ENCODE assay signal across 8 mouse cellular contexts in genomic region chr4:5583989-5584677, GRCm38 (mm10).
DNase-seq lines count a peak whose midpoint lies in the region; ATAC-seq and TF ChIP-seq lines count a peak whose summit lies in the region.

No protein-coding gene starts in this region.

- no peaks in the 10 kb centered on the region for H3K4me1 ChIP-seq in lung, adult 2 months (ENCODE audit: control insufficient read depth, insufficient read depth, low read length)
- H3K4me1 ChIP-seq in intestine, embryonic 16.5 days (ENCODE audit: control insufficient read depth, insufficient read depth, low read length): no peaks in the 10 kb centered on the region

- no peak overlapping the region for H3K27ac ChIP-seq in intestine, embryonic 16.5 days (ENCODE audit: low read length)

- no peaks in the 10 kb centered on the region for H3K27me3 ChIP-seq in intestine, embryonic 16.5 days (replicated peaks; ENCODE audit: control insufficient read depth, insufficient read depth, low read length)
- H3K27me3 ChIP-seq in myocyte (ENCODE audit: control insufficient read depth, insufficient read depth, insufficient read length): no peaks in the 10 kb centered on the region

- peak; percentile 7 to 18 for DNase-seq in lung, adult 18-20 months
- DNase-seq in lung, adult 2 months: no peak
- DNase-seq in gastrocnemius, adult 18-20 months (ENCODE audit: low spot score): peak; percentile 62
- DNase-seq in embryo, embryonic 9.5 days (ENCODE audit: extremely low spot score): no peak
- no peak for DNase-seq in cerebellum, adult 9-10 months

- no peak overlapping the region for H3K9ac ChIP-seq in intestine, embryonic 16.5 days (ENCODE audit: low read depth, low read length)

- H3K36me3 ChIP-seq in intestine, embryonic 16.5 days (ENCODE audit: control insufficient read depth, insufficient read depth, low read length): no peaks in the 10 kb centered on the region
- no peaks in the 10 kb centered on the region for H3K36me3 ChIP-seq in myocyte (ENCODE audit: control insufficient read depth, insufficient read depth)

- H3K79me2 ChIP-seq in myocyte (ENCODE audit: control insufficient read depth, insufficient read depth): no peaks in the 10 kb centered on the region

- H3K4me3 ChIP-seq in lung, adult 2 months (replicated peaks; ENCODE audit: extremely low read depth, low read depth, low read length): no peak overlapping the region
- H3K4me3 ChIP-seq in intestine, embryonic 16.5 days (ENCODE audit: low read length): no peak overlapping the region
- H3K4me3 ChIP-seq in myocyte: no peak overlapping the region

- ATAC-seq in intestine, embryonic 16.5 days: peak; percentile 67
- no peak for ATAC-seq in megakaryocyte, adult 5-6 weeks (ENCODE audit: poor library complexity, severe bottlenecking)

- H3ac ChIP-seq in myocyte (ENCODE audit: control insufficient read depth, insufficient read length): no peak overlapping the region

- H3K9me3 ChIP-seq in intestine, embryonic 16.5 days (ENCODE audit: control insufficient read depth, low read length): no peaks in the 10 kb centered on the region

- H3K4me2 ChIP-seq in intestine, embryonic 16.5 days (ENCODE audit: low read depth, low read length): no peak overlapping the region
- peak overlapping the region; percentile 15 for H3K4me2 ChIP-seq in myocyte (ENCODE audit: low read depth)

- no peak for TF ChIP-seq POLR2A in lung, adult 2 months (IDR thresholded peaks at IDR 0.05; ENCODE audit: borderline replicate concordance, extremely low read depth, low read depth, low read length)
- no peak for TF ChIP-seq POLR2A in myocyte (IDR thresholded peaks at IDR 0.05; ENCODE audit: insufficient read length, low read depth)

- no peak for TF ChIP-seq CTCF in lung, adult 2 months (IDR thresholded peaks at IDR 0.05; ENCODE audit: insufficient read depth, low read length)

- WGBS in lung, adult 2 months: 44% methylated on average over 6 of the region's 6 CpGs
- WGBS in intestine, embryonic 16.5 days: 49% methylated on average over 6 of the region's 6 CpGs

TF ChIP-seq in myocyte, 11 proteins besides CTCF, POLR2A, EP300 and RAD21:
- TF ChIP-seq MYOD1 (IDR thresholded peaks at IDR 0.05; ENCODE audit: control insufficient read depth in 1 of 3, insufficient read length in 2 of 3, low read depth in 2 of 3): peak in 1 of 3 experiments; percentile 11
- TF ChIP-seq MAX (IDR thresholded peaks at IDR 0.05; ENCODE audit: low read depth): no peak
- no peak for TF ChIP-seq TCF3 (IDR thresholded peaks at IDR 0.05; ENCODE audit: insufficient read length, low read depth)

Comparison
In these comparisons a context has a peak if more than half of its experiments do, and no peak if none do; other contexts are left out.
1. DNase-seq: peak in lung, adult 18-20 months (2 of 2) and gastrocnemius, adult 18-20 months (single experiment); none in lung, adult 2 months (single experiment), embryo, embryonic 9.5 days (single experiment) and cerebellum, adult 9-10 months (single experiment).